Mouse (Mus musculus): ENCODE results near the gene Ptpn3. TPM values are rescaled to one million over a fixed set of nuclear protein-coding genes. Genes with fewer than 3 reads are reported as not detected.

Gene Ptpn3
- total and polyA plus RNA-seq, 2 experiments from 2014 or later: 1.2 to 5.7 TPM

DNA sequence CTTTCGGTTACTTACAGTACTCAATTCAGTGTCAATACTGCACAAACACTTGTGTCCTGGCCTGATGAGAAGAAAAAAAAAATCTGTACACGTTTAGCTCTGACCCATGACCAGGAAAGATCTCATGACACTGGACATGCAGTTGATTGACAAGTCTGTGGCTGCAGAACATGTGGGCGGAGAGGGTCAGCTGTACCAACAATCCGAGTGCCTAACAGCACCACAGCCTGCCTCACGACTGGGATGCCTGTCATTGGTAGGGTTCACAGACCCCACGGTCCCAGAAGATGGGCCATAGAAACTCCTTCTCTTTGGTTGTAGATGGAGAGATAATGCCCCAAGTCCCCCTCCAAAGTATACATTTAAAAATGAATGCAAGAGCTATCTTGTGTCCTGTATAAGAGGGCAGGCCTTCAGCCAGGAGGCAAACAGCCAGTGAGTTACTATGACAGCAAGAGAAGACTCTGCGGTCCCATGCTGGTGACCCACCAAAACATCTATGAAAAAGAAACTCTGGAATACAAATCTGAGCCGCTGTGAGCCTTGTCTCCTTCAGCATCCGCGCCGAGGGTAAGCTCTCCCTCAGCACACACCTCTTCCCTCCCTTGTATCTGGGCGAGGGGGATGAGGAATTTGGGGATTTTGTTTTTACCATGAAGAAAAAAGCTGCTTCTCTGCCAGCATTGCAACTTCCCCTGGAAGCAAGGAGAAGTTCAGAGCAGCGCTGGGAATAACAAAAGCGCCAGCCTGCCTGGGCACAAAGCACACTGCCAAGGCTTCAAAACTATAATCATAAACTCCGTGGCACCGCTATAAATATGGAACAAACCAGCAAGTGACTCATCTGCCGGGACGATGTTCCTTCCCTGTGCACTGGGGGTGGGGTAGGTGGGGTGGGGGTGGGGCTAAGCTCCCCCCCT lies 72.8 kb downstream of the Ptpn3 start:
- H3K4me1 ChIP-seq (ENCODE audit: insufficient read depth): peaks cover 9% of the 10 kb centered on the region; the same call in 1 of the 2 replicates
- H3K27ac ChIP-seq (ENCODE audit: low read depth, low read length): no peak overlapping the region
- H3K9ac ChIP-seq: no peak overlapping the region
- TF ChIP-seq CTCF (IDR thresholded peaks at IDR 0.05; ENCODE audit: low read depth): no peak
- no peaks in the 10 kb centered on the region for H3K27me3 ChIP-seq (ENCODE audit: insufficient read depth, low read length)
- peak overlapping the region; percentile 21; the same call in 1 of the 2 replicates for H3K4me2 ChIP-seq (ENCODE audit: low read depth)
- H3K36me3 ChIP-seq (ENCODE audit: insufficient read depth): no peaks in the 10 kb centered on the region
- no peak overlapping the region for H3K4me3 ChIP-seq (ENCODE audit: low read depth, low read length)
- 50% methylated on average over 18 of the region's 18 CpGs for WGBS
- ATAC-seq (peak; percentile 71), DNase-seq (no peak)
- H3K9me3 ChIP-seq (ENCODE audit: low read length): no peaks in the 10 kb centered on the region

- ATAC-seq: no peak
- H3K4me1 ChIP-seq (ENCODE audit: insufficient read depth): peaks cover 9% of the 10 kb centered on the region; the same call in 1 of the 2 replicates
- no peaks in the 10 kb centered on the region for H3K36me3 ChIP-seq (ENCODE audit: insufficient read depth)
- 98% methylated on average over 2 of the region's 2 CpGs for WGBS
- no peak overlapping the region for H3K4me2 ChIP-seq (ENCODE audit: low read depth)
- H3K9ac ChIP-seq: no peak overlapping the region
- no peaks in the 10 kb centered on the region for H3K27me3 ChIP-seq (ENCODE audit: insufficient read depth, low read length)
- no peak for TF ChIP-seq CTCF (IDR thresholded peaks at IDR 0.05; ENCODE audit: low read depth)
- DNase-seq: no peak
- no peaks in the 10 kb centered on the region for H3K9me3 ChIP-seq (ENCODE audit: low read length)
- H3K27ac ChIP-seq (ENCODE audit: low read depth, low read length): no peak overlapping the region
- H3K4me3 ChIP-seq (ENCODE audit: low read depth, low read length): no peak overlapping the region
These were observed 76.9 kb downstream of the Ptpn3 start for GRCm38 (mm10) chr4:57224776-57225175.

DNA sequence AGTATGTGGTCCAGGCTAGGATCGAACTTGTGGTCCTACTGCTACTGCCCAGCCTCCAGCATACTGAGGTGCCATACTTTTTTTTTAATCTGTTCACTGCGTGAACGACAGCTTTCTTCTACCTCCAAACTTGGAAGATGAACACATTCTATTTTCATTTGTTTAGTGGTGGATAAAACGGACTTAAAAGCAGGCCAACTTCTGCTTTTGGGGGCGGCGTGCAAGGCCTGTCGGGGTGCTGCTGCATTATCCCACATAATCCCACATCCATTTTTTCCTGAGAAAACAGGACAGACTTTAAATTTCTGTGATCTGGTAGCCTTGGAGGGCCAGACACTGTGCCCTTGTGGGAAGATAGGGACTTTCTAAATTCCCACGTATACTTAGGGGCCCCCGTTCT lies 83.9 kb downstream of the Ptpn3 start:
- WGBS: 90% methylated on average over 9 of the region's 9 CpGs
- ATAC-seq: no peak
- Histone ChIP-seq H3K4me1 (ENCODE audit: insufficient read depth) (no peaks in the 10 kb centered on the region), H3K9me3 (ENCODE audit: low read length) (no peaks in the 10 kb centered on the region), H3K27ac (ENCODE audit: low read depth, low read length) (no peak overlapping the region), H3K36me3 (ENCODE audit: insufficient read depth) (no peaks in the 10 kb centered on the region), H3K4me2 (ENCODE audit: low read depth) (no peak overlapping the region), H3K27me3 (ENCODE audit: insufficient read depth, low read length) (no peaks in the 10 kb centered on the region), H3K4me3 (ENCODE audit: low read depth, low read length) (no peak overlapping the region), H3K9ac (no peak overlapping the region)
- no peak for DNase-seq
- no peak for TF ChIP-seq CTCF (IDR thresholded peaks at IDR 0.05; ENCODE audit: low read depth)

GRCm38 (mm10) chr4:57216535-57216934 lies 85.1 kb downstream of the Ptpn3 start:
- no peaks in the 10 kb centered on the region for H3K36me3 ChIP-seq (ENCODE audit: insufficient read depth)
- no peak overlapping the region for H3K4me2 ChIP-seq (ENCODE audit: low read depth)
- H3K4me3 ChIP-seq (ENCODE audit: low read depth, low read length): no peak overlapping the region
- H3K27me3 ChIP-seq (ENCODE audit: insufficient read depth, low read length): no peaks in the 10 kb centered on the region
- ATAC-seq (no peak), DNase-seq (no peak)
- H3K4me1 ChIP-seq (ENCODE audit: insufficient read depth): no peaks in the 10 kb centered on the region
- no peak overlapping the region for H3K9ac ChIP-seq
- TF ChIP-seq CTCF (IDR thresholded peaks at IDR 0.05; ENCODE audit: low read depth): peak; percentile 20; the same call in 1 of the 2 replicates
- 94% methylated on average over 4 of the region's 4 CpGs for WGBS
- no peak overlapping the region for H3K27ac ChIP-seq (ENCODE audit: low read depth, low read length)
- no peaks in the 10 kb centered on the region for H3K9me3 ChIP-seq (ENCODE audit: low read length)

DNA sequence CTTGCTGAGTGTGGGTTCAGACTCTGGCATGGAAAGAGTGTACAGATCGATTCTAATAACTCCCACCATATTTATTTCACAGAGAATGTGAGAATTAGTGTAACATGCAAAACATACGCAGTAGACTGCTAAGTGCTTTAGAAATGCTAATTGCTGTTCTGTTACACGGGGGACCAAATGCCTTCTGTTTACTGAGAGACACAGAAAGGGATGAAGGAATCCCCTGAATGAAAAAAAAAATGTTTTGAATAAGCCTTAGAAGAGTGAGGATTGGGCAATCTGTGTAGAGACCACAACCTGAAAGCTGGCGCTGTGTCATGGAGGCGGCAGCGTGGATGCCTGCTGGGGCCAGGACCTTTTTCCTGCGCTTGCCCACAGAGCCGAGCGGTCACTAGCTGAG lies 86.8 kb downstream of the Ptpn3 start:
- Histone ChIP-seq H3K9me3 (ENCODE audit: low read length) (no peaks in the 10 kb centered on the region), H3K4me3 (ENCODE audit: low read depth, low read length) (no peak overlapping the region), H3K4me2 (ENCODE audit: low read depth) (no peak overlapping the region), H3K9ac (no peak overlapping the region), H3K36me3 (ENCODE audit: insufficient read depth) (no peaks in the 10 kb centered on the region), H3K4me1 (ENCODE audit: insufficient read depth) (no peaks in the 10 kb centered on the region), H3K27ac (ENCODE audit: low read depth, low read length) (no peak overlapping the region), H3K27me3 (ENCODE audit: insufficient read depth, low read length) (no peaks in the 10 kb centered on the region)
- TF ChIP-seq CTCF (IDR thresholded peaks at IDR 0.05; ENCODE audit: low read depth): no peak
- ATAC-seq: peak; percentile 27; the same call in 1 of the 2 replicates
- DNase-seq: no peak
- 35% methylated on average over 9 of the region's 9 CpGs for WGBS

GRCm38 (mm10) chr4:57214114-57214513 lies 87.5 kb downstream of the Ptpn3 start:
- ATAC-seq: no peak
- H3K9me3 ChIP-seq (ENCODE audit: low read length): no peaks in the 10 kb centered on the region
- no peak for TF ChIP-seq CTCF (IDR thresholded peaks at IDR 0.05; ENCODE audit: low read depth)
- H3K27me3 ChIP-seq (ENCODE audit: insufficient read depth, low read length): no peaks in the 10 kb centered on the region
- no peaks in the 10 kb centered on the region for H3K36me3 ChIP-seq (ENCODE audit: insufficient read depth)
- H3K9ac ChIP-seq: no peak overlapping the region
- WGBS: 65% methylated on average over 3 of the region's 3 CpGs
- H3K4me1 ChIP-seq (ENCODE audit: insufficient read depth): no peaks in the 10 kb centered on the region
- no peak overlapping the region for H3K27ac ChIP-seq (ENCODE audit: low read depth, low read length)
- H3K4me3 ChIP-seq (ENCODE audit: low read depth, low read length): no peak overlapping the region
- no peak overlapping the region for H3K4me2 ChIP-seq (ENCODE audit: low read depth)
- DNase-seq: no peak

DNA sequence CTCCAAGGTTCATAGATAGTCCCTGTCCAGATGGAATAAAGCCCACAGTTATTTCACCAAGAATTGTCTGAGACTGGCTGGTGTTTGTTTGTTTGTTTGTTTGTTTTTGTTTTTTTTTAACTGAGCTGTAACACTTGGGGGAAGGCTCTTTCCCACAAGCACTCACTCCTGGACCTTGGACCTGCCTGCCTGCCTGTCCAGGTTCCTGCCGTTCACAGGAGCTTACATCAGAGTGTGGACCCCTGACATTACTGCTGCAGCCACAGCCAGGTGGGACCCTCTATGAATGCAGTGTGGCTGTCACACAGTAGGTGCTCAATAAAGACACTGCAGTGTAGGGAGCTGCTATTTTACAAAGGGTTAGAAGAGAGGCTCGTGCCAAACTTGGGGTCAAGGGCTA lies 89.9 kb downstream of the Ptpn3 start:
- H3K4me1 ChIP-seq (ENCODE audit: insufficient read depth): no peaks in the 10 kb centered on the region
- H3K36me3 ChIP-seq (ENCODE audit: insufficient read depth): no peaks in the 10 kb centered on the region
- no peak overlapping the region for H3K27ac ChIP-seq (ENCODE audit: low read depth, low read length)
- H3K9me3 ChIP-seq (ENCODE audit: low read length): no peaks in the 10 kb centered on the region
- no peak for ATAC-seq
- no peaks in the 10 kb centered on the region for H3K27me3 ChIP-seq (ENCODE audit: insufficient read depth, low read length)
- no peak overlapping the region for H3K4me2 ChIP-seq (ENCODE audit: low read depth)
- DNase-seq: no peak
- H3K9ac ChIP-seq: no peak overlapping the region
- no peak overlapping the region for H3K4me3 ChIP-seq (ENCODE audit: low read depth, low read length)
- no peak for TF ChIP-seq CTCF (IDR thresholded peaks at IDR 0.05; ENCODE audit: low read depth)
- 80% methylated on average over 2 of the region's 2 CpGs for WGBS
